Mouse (Mus musculus) splenic B cell, adult 2 months (primary cell): ENCODE results near the gene Gm49661.

Experiments
- DNase-seq: peaks from one replicate; pipeline ENCODE4 v3.0.0-alpha.2; 2011; ENCODE audit warnings: low read depth, low spot score
- H3K27me3 ChIP-seq: 2 replicates; pipeline ENCODE4 v1.6.1; 2012; ENCODE audit warnings: mild to moderate bottlenecking, low read length, moderate library complexity, mixed read lengths; ENCODE audit not compliant: control insufficient read depth, poor library complexity, insufficient read depth, severe bottlenecking
- H3K36me3 ChIP-seq: 2 replicates; pipeline ENCODE4 v1.6.1; 2012; ENCODE audit warnings: mild to moderate bottlenecking, low read length, moderate library complexity, mixed read lengths; ENCODE audit not compliant: control insufficient read depth, poor library complexity, insufficient read depth, severe bottlenecking

Gene Gm49661

DNA sequence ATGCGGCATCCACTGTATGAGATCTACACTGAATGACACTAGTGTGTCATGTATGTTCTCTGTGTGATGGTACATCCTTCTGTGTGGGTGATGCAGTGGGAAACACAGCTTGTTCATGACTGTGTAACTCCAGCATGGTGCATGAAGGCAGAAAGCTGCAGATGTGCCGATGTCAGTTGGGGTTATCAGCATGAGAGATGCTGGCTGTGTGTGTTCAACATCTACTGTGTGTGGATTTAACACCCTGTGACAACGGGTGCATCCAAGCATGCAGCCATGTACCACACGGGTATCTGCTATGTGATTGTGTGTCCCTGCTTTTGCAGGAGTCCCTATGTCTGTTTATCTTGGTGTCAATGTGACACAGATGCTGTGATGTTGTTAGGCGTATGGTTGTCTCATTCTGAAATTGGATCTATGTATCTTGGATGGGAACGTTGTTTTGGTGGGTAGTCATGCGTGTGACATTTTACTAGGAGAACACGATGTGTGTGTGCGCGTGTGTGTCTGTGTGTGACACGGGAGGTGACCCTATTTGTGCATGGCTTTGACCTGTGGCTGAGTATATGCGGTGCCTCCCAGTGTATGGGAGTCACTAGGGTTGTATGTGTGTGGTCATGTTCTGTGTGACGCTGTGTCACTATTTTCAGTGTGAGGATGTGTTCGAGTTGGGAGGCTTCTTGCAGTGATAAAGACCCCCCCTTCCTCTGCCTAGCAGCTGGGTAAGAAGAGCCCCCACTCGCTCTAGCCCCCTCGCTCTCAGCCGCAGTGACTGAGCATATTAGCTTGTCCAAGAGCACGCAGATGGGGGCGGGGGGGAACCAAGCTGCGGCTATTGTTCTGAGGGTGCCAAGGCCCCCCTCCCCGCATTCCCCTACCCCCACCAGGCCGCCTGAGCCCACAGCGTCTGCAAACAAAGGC, 32.9 kb downstream of the Gm49661 start:
- peaks cover 1% of the 10 kb centered on the region for H3K27me3 ChIP-seq
- no peaks in the 10 kb centered on the region for H3K36me3 ChIP-seq
- no peak for DNase-seq

DNA sequence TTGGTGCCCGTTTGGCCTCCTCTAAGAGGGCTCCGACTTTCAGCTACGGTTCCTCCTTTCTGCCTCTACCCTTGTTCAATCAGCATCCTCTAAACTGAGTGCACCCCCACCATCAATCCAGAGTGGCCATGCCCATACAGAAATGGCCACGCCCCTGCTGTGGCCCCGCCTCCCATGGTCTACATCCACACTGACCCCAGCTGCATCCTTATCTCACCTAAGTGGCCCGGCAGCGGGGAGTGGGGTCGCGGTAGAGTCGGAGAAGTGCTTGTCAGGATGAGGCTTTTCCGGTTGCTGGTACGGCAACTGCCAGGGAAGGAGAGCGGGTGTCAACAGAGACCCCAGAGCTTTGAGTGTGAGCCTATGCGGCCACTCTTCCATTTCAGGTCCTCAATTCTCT, 33.7 kb downstream of the Gm49661 start:
- H3K36me3 ChIP-seq = no peaks in the 10 kb centered on the region
- DNase-seq = no peak
- peaks cover 1% of the 10 kb centered on the region for H3K27me3 ChIP-seq

DNA sequence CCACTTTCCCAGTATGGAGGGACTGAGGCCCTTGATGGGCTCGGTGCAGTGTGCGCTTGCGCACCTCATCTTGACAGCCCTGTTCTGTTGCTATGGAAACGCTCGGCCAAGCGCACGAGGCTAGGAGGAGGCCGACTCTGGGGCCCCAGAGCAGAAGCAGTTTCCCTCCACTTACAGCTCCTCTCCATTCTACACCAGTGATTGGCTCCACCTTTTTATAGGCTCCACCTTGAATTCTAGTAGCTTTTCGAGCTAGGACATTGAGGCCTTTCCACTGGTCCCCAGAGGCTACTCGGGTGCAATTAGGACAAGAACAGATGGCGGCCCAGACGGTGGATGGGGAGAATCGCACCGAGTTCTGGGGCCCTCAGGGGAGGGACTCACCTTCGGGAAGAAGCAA, 34.4 kb downstream of the Gm49661 start:
- DNase-seq = peak; percentile 71
- H3K36me3 ChIP-seq = no peaks in the 10 kb centered on the region
- peaks cover 1% of the 10 kb centered on the region for H3K27me3 ChIP-seq

DNA sequence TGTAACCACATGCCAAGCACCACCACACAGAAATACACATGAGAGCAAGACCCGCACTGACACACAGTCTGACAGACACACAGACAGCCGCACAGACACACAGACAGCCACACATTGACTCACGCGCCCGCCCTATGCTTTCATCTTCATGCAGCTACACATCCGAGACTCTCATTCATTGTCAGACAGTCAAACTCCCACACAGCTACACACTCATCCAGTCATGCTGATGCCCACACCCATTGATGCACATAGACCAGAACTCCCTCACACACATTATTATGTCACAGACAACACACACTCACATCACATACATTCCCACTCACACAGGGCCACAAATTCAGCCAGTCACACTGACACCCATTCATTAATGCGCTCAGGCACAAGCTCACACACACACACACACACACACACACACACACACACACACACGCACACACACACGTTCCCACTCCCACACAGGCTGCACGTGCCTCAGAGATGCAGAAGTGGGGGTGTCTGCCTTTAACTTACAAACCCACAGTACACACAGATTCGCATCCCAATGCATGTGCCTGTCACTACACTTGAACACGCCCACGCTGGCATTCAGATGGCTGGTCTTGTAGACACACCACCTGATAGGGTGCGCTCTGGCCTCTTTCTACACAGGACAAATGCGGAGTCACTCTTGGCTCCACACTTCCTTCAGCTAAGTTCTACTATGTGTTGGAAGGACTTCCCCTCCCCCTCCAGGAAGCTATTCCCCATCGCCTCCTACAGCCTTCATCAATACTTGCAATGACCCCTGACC, 35.3 kb downstream of the Gm49661 start:
- peaks cover 1% of the 10 kb centered on the region for H3K27me3 ChIP-seq
- DNase-seq = no peak

DNA sequence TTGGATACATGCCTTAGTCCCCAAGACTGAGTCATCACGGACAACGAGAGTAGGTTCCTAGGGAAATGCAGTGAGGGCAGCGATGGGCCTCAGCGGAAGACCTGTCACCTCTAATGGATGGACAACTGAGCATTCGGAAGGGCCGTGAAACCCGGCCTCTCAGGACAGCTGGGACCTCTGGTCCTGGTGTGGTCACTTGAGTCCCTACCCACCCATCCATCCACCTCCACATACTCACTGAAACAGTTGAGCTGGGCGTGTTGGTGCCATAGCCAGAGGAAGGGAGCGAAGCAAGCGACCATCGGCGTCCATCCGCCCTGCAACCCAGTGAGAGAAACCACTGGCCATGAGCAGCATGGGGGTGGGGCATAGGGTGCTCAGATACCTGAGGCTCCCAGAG, 38.7 kb downstream of the Gm49661 start:
- no peaks in the 10 kb centered on the region for H3K27me3 ChIP-seq
- H3K36me3 ChIP-seq = no peaks in the 10 kb centered on the region
- no peak for DNase-seq

More for the DNA sequence above, 35.3 kb downstream of the Gm49661 start:
- no peaks in the 10 kb centered on the region for H3K36me3 ChIP-seq

DNA sequence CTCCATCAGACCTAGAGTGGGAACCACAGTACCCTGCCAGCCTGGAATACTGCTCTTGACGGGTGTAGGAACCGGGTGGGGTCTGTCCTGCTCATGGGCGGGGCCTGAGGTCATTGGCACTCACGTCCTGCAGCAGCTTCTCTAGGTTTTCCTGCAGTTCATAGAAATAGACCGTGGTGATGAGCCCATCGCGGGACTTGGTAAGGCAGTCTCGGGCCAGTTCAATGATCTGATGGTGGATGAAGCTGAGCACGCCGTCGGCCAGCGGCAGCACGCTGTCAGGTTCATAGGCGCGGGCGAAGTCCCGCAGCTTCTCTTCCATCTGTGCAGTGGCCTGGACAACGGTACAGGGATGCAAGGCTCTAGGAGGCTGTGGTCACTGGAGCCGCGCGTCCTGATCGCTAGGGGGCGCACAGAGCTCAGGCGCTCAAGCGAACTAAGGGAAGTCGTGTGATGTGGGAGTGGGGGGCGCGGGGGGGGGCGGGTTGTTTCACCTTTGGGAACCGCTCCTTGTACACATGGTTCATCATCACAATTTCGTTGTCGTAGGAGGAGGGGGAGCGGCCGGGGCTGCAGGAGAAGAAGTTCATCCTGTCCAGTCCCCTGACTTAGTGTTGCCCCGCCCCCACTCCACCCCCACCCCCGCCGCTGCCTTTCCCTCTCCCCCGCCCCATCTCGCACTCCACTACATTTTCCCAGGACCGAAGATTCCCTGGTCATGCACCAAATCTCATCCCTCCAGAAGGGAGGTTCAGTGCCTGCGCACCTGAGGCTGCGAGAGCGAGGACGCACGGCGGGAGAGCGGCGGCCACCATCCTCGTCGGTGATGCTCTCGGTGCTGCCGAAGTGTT, 40.6 kb downstream of the Gm49661 start:
- DNase-seq = peak; percentile 76
- no peaks in the 10 kb centered on the region for H3K36me3 ChIP-seq
- H3K27me3 ChIP-seq = no peaks in the 10 kb centered on the region

DNA sequence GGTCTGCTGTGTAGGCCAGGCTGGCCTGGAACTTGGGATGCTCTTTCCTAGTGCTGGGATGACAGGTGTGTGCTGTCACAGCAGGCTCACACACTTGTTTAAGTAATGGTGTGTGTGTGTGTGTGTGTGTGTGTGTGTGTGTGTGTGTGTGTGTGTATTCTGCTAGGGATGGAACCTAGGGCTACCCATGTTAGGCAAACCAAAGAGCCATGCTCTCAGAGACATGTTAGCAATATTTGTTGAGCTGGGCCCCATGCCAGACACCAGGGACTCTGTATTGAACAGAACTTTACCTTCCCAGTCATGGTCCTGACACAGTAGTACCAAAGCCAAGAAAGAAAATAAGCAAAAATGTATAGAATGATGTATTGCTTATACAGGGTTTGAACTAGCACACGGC, 41.7 kb downstream of the Gm49661 start:
- Histone ChIP-seq H3K27me3 (no peaks in the 10 kb centered on the region), H3K36me3 (no peaks in the 10 kb centered on the region)
- DNase-seq = no peak

DNA sequence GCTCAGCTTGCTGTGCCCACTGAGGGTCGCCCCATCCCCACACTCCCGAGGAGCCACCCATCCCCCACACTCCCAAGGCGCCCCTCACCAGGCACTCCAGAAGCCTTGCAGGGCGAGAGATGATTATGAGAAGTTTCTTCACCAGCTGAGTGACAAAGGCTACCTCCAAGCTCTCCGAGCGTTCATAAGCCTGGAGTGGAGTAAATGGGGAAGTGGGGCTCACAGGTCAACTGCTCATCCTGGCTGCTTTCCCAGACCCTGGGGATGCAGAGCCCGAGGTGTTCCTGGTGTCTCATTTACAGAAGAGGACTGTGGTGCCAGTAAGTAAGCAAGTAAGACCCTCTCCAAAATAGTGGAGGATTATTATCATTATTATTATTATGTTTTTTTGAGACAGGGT, 43.7 kb downstream of the Gm49661 start:
- 0 out of 2 replicates have a peak, but pooled peaks cover 3% of the 10 kb centered on the region for H3K36me3 ChIP-seq
- H3K27me3 ChIP-seq = no peaks in the 10 kb centered on the region
- DNase-seq = no peak

DNA sequence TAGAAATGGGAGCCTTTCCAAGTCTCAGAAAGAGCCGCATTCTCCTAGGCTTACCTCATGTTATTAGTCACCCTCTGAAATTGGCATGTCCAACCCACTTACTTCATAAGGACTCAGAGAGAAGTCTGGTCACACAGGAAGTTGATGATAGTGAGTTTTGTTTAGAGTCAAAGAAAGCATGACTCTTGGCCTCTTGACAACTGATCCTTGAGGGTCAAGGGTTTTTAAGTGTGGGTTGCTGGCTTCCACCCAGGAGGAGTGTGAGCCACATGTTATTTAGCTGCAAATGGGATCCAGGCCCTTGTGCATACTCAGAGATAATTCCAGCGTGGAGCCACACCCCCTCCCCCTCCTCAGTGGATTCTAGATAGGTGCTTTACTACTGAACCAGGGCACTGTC, 47.6 kb downstream of the Gm49661 start:
- no peak for DNase-seq
- Histone ChIP-seq H3K27me3 (peaks cover 2% of the 10 kb centered on the region), H3K36me3 (0 out of 2 replicates have a peak, but pooled peaks cover 3% of the 10 kb centered on the region)

DNA sequence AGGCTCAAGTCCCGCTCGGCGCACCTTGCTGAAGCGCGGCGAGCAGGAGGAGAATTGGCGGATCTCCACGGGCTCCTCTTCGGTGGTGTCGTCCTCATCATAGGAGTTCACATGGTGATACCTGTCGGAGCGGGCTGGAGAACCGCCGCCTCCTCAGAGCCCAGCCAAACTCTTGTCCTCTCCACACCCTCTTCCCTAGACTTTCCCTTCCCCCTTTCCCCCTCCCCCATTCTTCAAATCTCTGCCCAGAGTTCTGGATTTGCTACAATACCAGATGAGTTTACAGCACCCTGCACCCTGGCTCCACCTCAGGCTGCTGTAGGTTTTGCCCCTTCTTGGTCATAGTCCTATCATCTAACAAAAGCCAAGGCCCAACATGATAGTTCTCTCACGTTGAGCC, 50.6 kb downstream of the Gm49661 start:
- Histone ChIP-seq H3K36me3 (peaks cover 6% of the 10 kb centered on the region), H3K27me3 (peaks cover 2% of the 10 kb centered on the region)
- no peak for DNase-seq

DNA sequence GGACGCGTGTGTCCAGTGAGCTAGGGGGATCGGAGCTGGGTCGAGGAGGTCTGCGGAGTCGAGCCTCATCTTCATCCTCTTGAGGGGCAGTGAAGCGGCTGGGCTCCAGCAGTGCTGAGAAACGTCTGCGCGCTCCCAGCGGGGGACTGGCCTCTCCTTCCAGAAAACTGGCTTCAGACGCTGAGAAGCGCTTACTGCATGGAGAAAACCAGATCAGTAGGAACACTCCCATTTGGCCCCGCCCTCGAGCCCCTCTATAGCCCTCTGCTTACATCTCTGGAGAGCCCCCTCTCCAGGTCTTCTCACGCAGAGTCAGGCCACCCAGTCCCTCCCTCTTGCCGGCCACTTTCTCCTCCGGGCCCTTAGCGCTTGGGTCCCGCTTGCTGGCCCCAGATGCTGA, 51.5 kb downstream of the Gm49661 start:
- DNase-seq = no peak
- Histone ChIP-seq H3K36me3 (peaks cover 6% of the 10 kb centered on the region), H3K27me3 (peaks cover 2% of the 10 kb centered on the region)
